Mouse (Mus musculus): ENCODE data around the gene Echdc3. TPM values are rescaled to one million over a fixed set of nuclear protein-coding genes. Genes with fewer than 3 reads are reported as not detected.
A peak's percentile ranks its signal among the peaks of the same experiment; 100 is the strongest.

The Echdc3 gene
- 11.0 and 12.0 TPM in 2 replicates for polyA plus RNA-seq (2014; fragmentation: Nextera tagmentation; extraction: Ambion mirVana)

GRCm38 (mm10) chr2:6212724-6213511 is at the start of gene Echdc3:
Echdc3 (minus strand) TSS chr2:6213033.
- Histone ChIP-seq H3K4me2 (ENCODE audit: low read length) (peak within 1 kb of the TSS; percentile 82), H3K27ac (replicated peaks in 1 of 2; ENCODE audit: control insufficient read depth in 1 of 2, insufficient read depth in 1 of 2, low read depth in 2 of 2, low read length in 2 of 2) (peak within 1 kb of the TSS; percentile 91 to 97), H3K4me1 (ENCODE audit: control insufficient read depth in 2 of 2, insufficient read depth in 2 of 2, low read length in 2 of 2) (peaks cover 18% of the 10 kb centered on the region in 2 experiments), H3K36me3 (ENCODE audit: control insufficient read depth, insufficient read depth, low read length) (no peaks in the 10 kb centered on the region), H3K4me3 (ENCODE audit: control insufficient read depth in 1 of 2, insufficient read depth in 1 of 2, low read depth in 1 of 2, low read length in 2 of 2) (peak within 1 kb of the TSS; percentile 50 to 59), H3K27me3 (ENCODE audit: control insufficient read depth, insufficient read depth, low read length) (no peaks in the 10 kb centered on the region), H3K9me3 (ENCODE audit: control insufficient read depth, low read length) (no peaks in the 10 kb centered on the region), H3K9ac (ENCODE audit: low read length) (peak within 1 kb of the TSS; percentile 86)
- WGBS = 1% methylated on average over 30 of the region's 30 CpGs
- ATAC-seq (ENCODE audit: insufficient number of reproducible peaks, insufficient read depth, low FRiP score, low read depth) = peak; percentile 92

DNA sequence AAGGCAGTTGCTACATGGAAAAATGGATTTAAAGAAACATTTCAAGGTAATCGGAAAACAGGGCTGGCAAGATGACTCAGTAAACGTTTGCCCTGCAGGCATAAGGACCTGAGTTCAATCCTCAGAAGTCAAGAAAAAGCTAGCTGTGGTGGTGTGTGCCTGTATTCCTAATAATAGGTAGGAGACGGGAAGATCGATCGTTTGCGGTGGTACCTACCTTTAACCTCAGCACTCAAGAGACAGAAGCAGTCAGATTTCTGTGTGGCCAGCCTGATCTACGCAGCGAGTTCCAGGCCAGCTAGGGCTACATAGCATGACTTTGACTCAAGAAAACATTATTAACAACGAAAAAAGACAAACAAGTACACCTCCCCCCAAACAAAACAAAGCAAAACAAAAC is 48.9 kb upstream of the Echdc3 start:
- no peaks in the 10 kb centered on the region for H3K27me3 ChIP-seq (ENCODE audit: control insufficient read depth, insufficient read depth, low read length)
- no peak overlapping the region for H3K4me2 ChIP-seq (ENCODE audit: low read length)
- H3K9me3 ChIP-seq (ENCODE audit: control insufficient read depth, low read length) = peaks cover 3% of the 10 kb centered on the region; the same call in 1 of the 2 replicates
- no peaks in the 10 kb centered on the region for H3K36me3 ChIP-seq (ENCODE audit: control insufficient read depth, insufficient read depth, low read length)
- no peak overlapping the region for H3K4me3 ChIP-seq (ENCODE audit: control insufficient read depth in 1 of 2, insufficient read depth in 1 of 2, low read depth in 1 of 2, low read length in 2 of 2)
- H3K27ac ChIP-seq (replicated peaks in 1 of 2; ENCODE audit: control insufficient read depth in 1 of 2, insufficient read depth in 1 of 2, low read depth in 2 of 2, low read length in 2 of 2) = peak overlapping the region; percentile 63 to 68; a peak in 3 of 4 replicates
- 85% methylated on average over 9 of the region's 9 CpGs for WGBS
- H3K9ac ChIP-seq (ENCODE audit: low read length) = 0 out of 2 replicates have a peak overlapping the region, but pooled peaks have one; percentile 28
- peaks cover 9 to 21% of the 10 kb centered on the region in 2 experiments for H3K4me1 ChIP-seq (ENCODE audit: control insufficient read depth in 2 of 2, insufficient read depth in 2 of 2, low read length in 2 of 2)
- ATAC-seq (ENCODE audit: insufficient number of reproducible peaks, insufficient read depth, low FRiP score, low read depth) = no peak

GRCm38 (mm10) chr2:6261201-6261672 is 48.4 kb upstream of the Echdc3 start:
- ATAC-seq (ENCODE audit: insufficient number of reproducible peaks, insufficient read depth, low FRiP score, low read depth) = no peak
- peak overlapping the region; percentile 63 to 68; a peak in 3 of 4 replicates for H3K27ac ChIP-seq (replicated peaks in 1 of 2; ENCODE audit: control insufficient read depth in 1 of 2, insufficient read depth in 1 of 2, low read depth in 2 of 2, low read length in 2 of 2)
- no peaks in the 10 kb centered on the region for H3K27me3 ChIP-seq (ENCODE audit: control insufficient read depth, insufficient read depth, low read length)

DNA sequence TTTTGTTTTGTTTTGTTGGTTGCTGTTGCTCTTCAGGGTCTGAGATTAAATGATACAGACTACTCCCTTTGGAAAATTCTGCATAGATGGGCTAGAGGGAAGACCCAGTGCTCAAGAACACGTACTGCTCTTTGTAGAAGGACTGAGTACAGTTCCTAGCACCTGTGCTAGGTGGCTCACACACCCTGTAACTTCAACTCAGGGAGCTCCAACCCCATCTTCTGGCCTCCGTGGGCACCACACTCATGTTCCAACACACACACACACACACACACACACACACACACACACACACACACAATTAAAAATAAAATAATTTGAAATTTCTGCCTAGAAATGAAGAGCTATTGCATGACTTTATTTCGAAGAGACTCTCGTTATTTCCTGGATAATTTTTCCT is 47.8 kb upstream of the Echdc3 start:
- no peak overlapping the region for H3K27ac ChIP-seq (replicated peaks in 1 of 2; ENCODE audit: control insufficient read depth in 1 of 2, insufficient read depth in 1 of 2, low read depth in 2 of 2, low read length in 2 of 2)
- no peaks in the 10 kb centered on the region for H3K27me3 ChIP-seq (ENCODE audit: control insufficient read depth, insufficient read depth, low read length)
- no peaks in the 10 kb centered on the region for H3K36me3 ChIP-seq (ENCODE audit: control insufficient read depth, insufficient read depth, low read length)
- H3K4me3 ChIP-seq (ENCODE audit: control insufficient read depth in 1 of 2, insufficient read depth in 1 of 2, low read depth in 1 of 2, low read length in 2 of 2) = no peak overlapping the region
- peaks cover 17 to 30% of the 10 kb centered on the region in 2 experiments for H3K4me1 ChIP-seq (ENCODE audit: control insufficient read depth in 2 of 2, insufficient read depth in 2 of 2, low read length in 2 of 2)
- 82% methylated on average over 4 of the region's 4 CpGs for WGBS
- H3K9ac ChIP-seq (ENCODE audit: low read length) = no peak overlapping the region
- H3K9me3 ChIP-seq (ENCODE audit: control insufficient read depth, low read length) = peaks cover 3% of the 10 kb centered on the region; the same call in 1 of the 2 replicates
- ATAC-seq (ENCODE audit: insufficient number of reproducible peaks, insufficient read depth, low FRiP score, low read depth) = no peak
- H3K4me2 ChIP-seq (ENCODE audit: low read length) = no peak overlapping the region

More at GRCm38 (mm10) chr2:6261201-6261672, 48.4 kb upstream of the Echdc3 start:
- Histone ChIP-seq H3K4me3 (ENCODE audit: control insufficient read depth in 1 of 2, insufficient read depth in 1 of 2, low read depth in 1 of 2, low read length in 2 of 2) (no peak overlapping the region), H3K9ac (ENCODE audit: low read length) (0 out of 2 replicates have a peak overlapping the region, but pooled peaks have one; percentile 28), H3K9me3 (ENCODE audit: control insufficient read depth, low read length) (peaks cover 3% of the 10 kb centered on the region; the same call in 1 of the 2 replicates), H3K4me1 (ENCODE audit: control insufficient read depth in 2 of 2, insufficient read depth in 2 of 2, low read length in 2 of 2) (peaks cover 14 to 25% of the 10 kb centered on the region in 2 experiments), H3K36me3 (ENCODE audit: control insufficient read depth, insufficient read depth, low read length) (no peaks in the 10 kb centered on the region), H3K4me2 (ENCODE audit: low read length) (no peak overlapping the region)
- WGBS = 39% methylated on average over 8 of the region's 8 CpGs

DNA sequence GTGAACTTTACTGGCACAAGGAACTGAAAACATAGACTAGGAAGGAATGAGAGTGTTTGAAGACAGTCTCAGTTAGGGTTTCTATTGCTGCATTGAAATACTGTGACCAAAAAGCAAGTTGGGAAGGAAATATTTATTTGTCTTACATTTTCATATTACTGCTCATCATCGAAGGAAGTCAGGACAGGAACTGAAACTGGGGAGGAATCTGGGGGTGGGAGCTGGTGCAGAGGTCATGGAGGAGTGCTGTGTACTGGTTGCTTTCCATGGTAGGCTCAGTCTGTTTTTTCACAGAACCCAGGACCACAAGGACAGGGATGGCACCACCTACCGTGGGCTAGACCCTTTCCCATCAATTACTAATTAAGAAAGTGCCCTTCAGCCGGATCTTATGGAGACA is 46.3 kb upstream of the Echdc3 start:
- Histone ChIP-seq H3K27me3 (ENCODE audit: control insufficient read depth, insufficient read depth, low read length) (no peaks in the 10 kb centered on the region), H3K4me3 (ENCODE audit: control insufficient read depth in 1 of 2, insufficient read depth in 1 of 2, low read depth in 1 of 2, low read length in 2 of 2) (no peak overlapping the region), H3K4me2 (ENCODE audit: low read length) (no peak overlapping the region), H3K4me1 (ENCODE audit: control insufficient read depth in 2 of 2, insufficient read depth in 2 of 2, low read length in 2 of 2) (peaks cover 16 to 27% of the 10 kb centered on the region in 2 experiments), H3K27ac (replicated peaks in 1 of 2; ENCODE audit: control insufficient read depth in 1 of 2, insufficient read depth in 1 of 2, low read depth in 2 of 2, low read length in 2 of 2) (no peak overlapping the region), H3K9me3 (ENCODE audit: control insufficient read depth, low read length) (peaks cover 7% of the 10 kb centered on the region), H3K9ac (ENCODE audit: low read length) (no peak overlapping the region), H3K36me3 (ENCODE audit: control insufficient read depth, insufficient read depth, low read length) (no peaks in the 10 kb centered on the region)
- 82% methylated on average over 3 of the region's 3 CpGs for WGBS
- ATAC-seq (ENCODE audit: insufficient number of reproducible peaks, insufficient read depth, low FRiP score, low read depth) = no peak

GRCm38 (mm10) chr2:6258026-6258425 is 45.2 kb upstream of the Echdc3 start:
- no peaks in the 10 kb centered on the region for H3K36me3 ChIP-seq (ENCODE audit: control insufficient read depth, insufficient read depth, low read length)
- H3K27ac ChIP-seq (replicated peaks in 1 of 2; ENCODE audit: control insufficient read depth in 1 of 2, insufficient read depth in 1 of 2, low read depth in 2 of 2, low read length in 2 of 2) = no peak overlapping the region
- H3K9ac ChIP-seq (ENCODE audit: low read length) = no peak overlapping the region
- peaks cover 7% of the 10 kb centered on the region for H3K9me3 ChIP-seq (ENCODE audit: control insufficient read depth, low read length)
- no peak overlapping the region for H3K4me2 ChIP-seq (ENCODE audit: low read length)
- H3K4me1 ChIP-seq (ENCODE audit: control insufficient read depth in 2 of 2, insufficient read depth in 2 of 2, low read length in 2 of 2) = peaks cover 16 to 23% of the 10 kb centered on the region in 2 experiments
- no peak for ATAC-seq (ENCODE audit: insufficient number of reproducible peaks, insufficient read depth, low FRiP score, low read depth)
- H3K27me3 ChIP-seq (ENCODE audit: control insufficient read depth, insufficient read depth, low read length) = no peaks in the 10 kb centered on the region
- H3K4me3 ChIP-seq (ENCODE audit: control insufficient read depth in 1 of 2, insufficient read depth in 1 of 2, low read depth in 1 of 2, low read length in 2 of 2) = no peak overlapping the region
- 94% methylated on average over 4 of the region's 4 CpGs for WGBS

GRCm38 (mm10) chr2:6257146-6257545 is 44.3 kb upstream of the Echdc3 start:
- Histone ChIP-seq H3K4me3 (ENCODE audit: control insufficient read depth in 1 of 2, insufficient read depth in 1 of 2, low read depth in 1 of 2, low read length in 2 of 2) (no peak overlapping the region), H3K36me3 (ENCODE audit: control insufficient read depth, insufficient read depth, low read length) (no peaks in the 10 kb centered on the region), H3K9me3 (ENCODE audit: control insufficient read depth, low read length) (peaks cover 7% of the 10 kb centered on the region), H3K27ac (replicated peaks in 1 of 2; ENCODE audit: control insufficient read depth in 1 of 2, insufficient read depth in 1 of 2, low read depth in 2 of 2, low read length in 2 of 2) (0 out of 4 replicates have a peak overlapping the region, but pooled peaks of 1 of the 2 experiments have one; percentile 89), H3K4me1 (ENCODE audit: control insufficient read depth in 2 of 2, insufficient read depth in 2 of 2, low read length in 2 of 2) (peaks cover 16 to 24% of the 10 kb centered on the region in 2 experiments), H3K27me3 (ENCODE audit: control insufficient read depth, insufficient read depth, low read length) (no peaks in the 10 kb centered on the region), H3K9ac (ENCODE audit: low read length) (no peak overlapping the region), H3K4me2 (ENCODE audit: low read length) (no peak overlapping the region)
- ATAC-seq (ENCODE audit: insufficient number of reproducible peaks, insufficient read depth, low FRiP score, low read depth) = no peak
- WGBS = 69% methylated on average over 2 of the region's 2 CpGs

All from heart, embryonic 14.5 days (tissue).